ENCODE assay signal across 24 mouse cellular contexts in genomic region chr10:77769727-77770126, GRCm38 (mm10). TPM values are rescaled to one million over a fixed set of nuclear protein-coding genes. Genes with fewer than 3 reads are reported as not detected.
"Had no signal": no experiment of that assay in that cellular context is flagged by ENCODE, and none has a peak within 500 bp of the region (broad histone marks: within the 10 kb centered on the region; RNA-seq: fewer than 3 reads in every experiment).

No protein-coding gene starts in this region.

- H3K4me3 ChIP-seq: neural tube, embryonic 15.5 days; stomach, embryonic 15.5 days had no signal

- H3K27me3 ChIP-seq: neural tube, embryonic 15.5 days; stomach, embryonic 15.5 days had no signal

- H3K9ac ChIP-seq: neural tube, embryonic 15.5 days; stomach, embryonic 15.5 days had no signal

- H3K4me1 ChIP-seq: neural tube, embryonic 15.5 days; stomach, embryonic 15.5 days had no signal

- DNase-seq: retina, postnatal 1 day; right cerebral cortex, adult 18-20 months; right cerebral cortex, postnatal 14 days; right cerebral cortex, postnatal 25 days; right cerebral cortex, postnatal 4 days; spleen, adult 18-20 months; thymus, adult 18-20 months; thymus, adult 2 months; thymus, postnatal 14 days; thymus, postnatal 25 days; thymus, postnatal 36 days; thymus, postnatal 4 days had no signal

- H3K27ac ChIP-seq: neural tube, embryonic 15.5 days; stomach, embryonic 15.5 days; stomach, postnatal 0 days had no signal

- H3K36me3 ChIP-seq: neural tube, embryonic 15.5 days; stomach, embryonic 15.5 days had no signal

- H3K9me3 ChIP-seq: neural tube, embryonic 15.5 days; stomach, embryonic 15.5 days had no signal

- H3K4me2 ChIP-seq: neural tube, embryonic 15.5 days; stomach, embryonic 15.5 days had no signal

RNA-seq across cellular contexts. Expression of gene Gm3238, which starts 1.4 kb away (rescaled TPM):
- total RNA-seq: neutrophil, adult 5-6 weeks had no signal
- polyA plus RNA-seq: neural tube, embryonic 14.5 days; neural tube, embryonic 15.5 days; small intestine, adult 2 months; spleen, adult 2 months; stomach, embryonic 14.5 days; stomach, embryonic 15.5 days; stomach, embryonic 16.5 days; stomach, postnatal 0 days; testis, adult 2 months; thymus, adult 2 months; thymus, postnatal 0 days; urinary bladder, adult 2 months had no signal

RNA-seq across cellular contexts. Expression of gene Gm7138, which starts 7.0 kb away (rescaled TPM):
- total RNA-seq: neutrophil, adult 5-6 weeks had no signal
- polyA plus RNA-seq: neural tube, embryonic 14.5 days; neural tube, embryonic 15.5 days; small intestine, adult 2 months; spleen, adult 2 months; stomach, embryonic 14.5 days; stomach, embryonic 15.5 days; stomach, embryonic 16.5 days; stomach, postnatal 0 days; testis, adult 2 months; thymus, adult 2 months; thymus, postnatal 0 days; urinary bladder, adult 2 months had no signal

RNA-seq across cellular contexts. Expression of gene Gm3233, which starts 10.2 kb away (rescaled TPM):
- total RNA-seq: neutrophil, adult 5-6 weeks had no signal
- polyA plus RNA-seq: neural tube, embryonic 14.5 days; neural tube, embryonic 15.5 days; small intestine, adult 2 months; spleen, adult 2 months; stomach, embryonic 14.5 days; stomach, embryonic 15.5 days; stomach, embryonic 16.5 days; stomach, postnatal 0 days; testis, adult 2 months; thymus, adult 2 months; thymus, postnatal 0 days; urinary bladder, adult 2 months had no signal

RNA-seq across cellular contexts. Expression of gene Gm3250, which starts 12.6 kb away (rescaled TPM):
- total RNA-seq: neutrophil, adult 5-6 weeks had no signal
- polyA plus RNA-seq: neural tube, embryonic 14.5 days; neural tube, embryonic 15.5 days; small intestine, adult 2 months; spleen, adult 2 months; stomach, embryonic 14.5 days; stomach, embryonic 15.5 days; stomach, embryonic 16.5 days; stomach, postnatal 0 days; testis, adult 2 months; thymus, adult 2 months; thymus, postnatal 0 days; urinary bladder, adult 2 months had no signal

RNA-seq across cellular contexts. Expression of gene Gm7137, which starts 18.3 kb away (rescaled TPM):
- total RNA-seq: neutrophil, adult 5-6 weeks had no signal
- polyA plus RNA-seq: neural tube, embryonic 14.5 days; neural tube, embryonic 15.5 days; small intestine, adult 2 months; spleen, adult 2 months; stomach, embryonic 14.5 days; stomach, embryonic 15.5 days; stomach, embryonic 16.5 days; stomach, postnatal 0 days; testis, adult 2 months; thymus, adult 2 months; thymus, postnatal 0 days; urinary bladder, adult 2 months had no signal
